Mouse (Mus musculus) ovary, postnatal 36 days (tissue): Measurements from ENCODE around the gene Dnajb11.

ENCODE experiments used
- DNase-seq: peaks from one replicate; pipeline ENCODE4 v3.0.0; 2022; ENCODE audit warnings: low spot score, mixed read lengths

Dnajb11 gene

GRCm38 (mm10) chr16:22857431-22858113 is at the start of gene Dnajb11, which contains the start of gene Tbccd1:
Dnajb11 (plus strand) TSS chr16:22857845.
Tbccd1 (minus strand) TSS chr16:22857669.
- DNase-seq: peak; percentile 97

GRCm38 (mm10) chr16:22811477-22811876 is 46.2 kb upstream of the Dnajb11 start, which contains the start of gene Crygs:
Crygs (minus strand) TSS chr16:22811577.
- DNase-seq: no peak

GRCm38 (mm10) chr16:22820731-22821130 is 36.9 kb upstream of the Dnajb11 start:
- DNase-seq: no peak

GRCm38 (mm10) chr16:22832932-22833525 is 24.6 kb upstream of the Dnajb11 start:
- DNase-seq: no peak

- no peak for DNase-seq
Measured at GRCm38 (mm10) chr16:22839146-22839857, 18.3 kb upstream of the Dnajb11 start.

- DNase-seq: no peak
Measured at GRCm38 (mm10) chr16:22842871-22843270, 14.8 kb upstream of the Dnajb11 start.

- DNase-seq: peak; percentile 81
Measured at GRCm38 (mm10) chr16:22844061-22844801, 13.4 kb upstream of the Dnajb11 start.

GRCm38 (mm10) chr16:22844834-22845233 is 12.8 kb upstream of the Dnajb11 start:
- DNase-seq: no peak

GRCm38 (mm10) chr16:22845481-22845880 is 12.2 kb upstream of the Dnajb11 start:
- DNase-seq: no peak

GRCm38 (mm10) chr16:22847686-22848085 is 10.0 kb upstream of the Dnajb11 start:
- DNase-seq: no peak

- no peak for DNase-seq
Measured at GRCm38 (mm10) chr16:22848331-22848730, 9.3 kb upstream of the Dnajb11 start.

- no peak for DNase-seq
Measured at GRCm38 (mm10) chr16:22852709-22853108, 4.9 kb upstream of the Dnajb11 start.

- no peak for DNase-seq
Measured at GRCm38 (mm10) chr16:22856773-22857172, 872 bp upstream of the Dnajb11 start.

GRCm38 (mm10) chr16:22872397-22872796 is 14.8 kb downstream of the Dnajb11 start:
- no peak for DNase-seq

GRCm38 (mm10) chr16:22873369-22873768 is 15.7 kb downstream of the Dnajb11 start:
- DNase-seq: no peak

GRCm38 (mm10) chr16:22876218-22877043 is 18.8 kb downstream of the Dnajb11 start:
- DNase-seq: no peak

GRCm38 (mm10) chr16:22877660-22878390 is 20.2 kb downstream of the Dnajb11 start:
- no peak for DNase-seq

- no peak for DNase-seq
Measured at GRCm38 (mm10) chr16:22878716-22879115, 21.1 kb downstream of the Dnajb11 start.

- DNase-seq: peak; percentile 16
Measured at GRCm38 (mm10) chr16:22879945-22880595, 22.4 kb downstream of the Dnajb11 start.

- no peak for DNase-seq
Measured at GRCm38 (mm10) chr16:22880900-22881299, 23.3 kb downstream of the Dnajb11 start.
